Mouse (Mus musculus) G1E (cell line): ENCODE data around the gene Stat6. TPM values are rescaled to one million over a fixed set of nuclear protein-coding genes. Genes with fewer than 3 reads are reported as not detected.

Experiments used
- ATAC-seq: 2 replicates; pipeline ENCODE4 v1.8.0; 2016; ENCODE audit warnings: mild to moderate bottlenecking; ENCODE audit not compliant: insufficient number of reproducible peaks, poor library complexity, low FRiP score, severe bottlenecking; ENCODE audit errors: extremely low read depth
- DNase-seq: peaks from one replicate; pipeline ENCODE4 v3.0.0; 2012; ENCODE audit warnings: low spot score
- H3K27me3 ChIP-seq: 2 replicates; pipeline ENCODE4 v1.6.1; 2012; ENCODE audit warnings: mild to moderate bottlenecking, low read length, inconsistent platforms; ENCODE audit not compliant: insufficient read depth
- H3K36me3 ChIP-seq: replicated peaks from 2 replicates; pipeline ENCODE3; 2012; ENCODE audit warnings: mild to moderate bottlenecking, inconsistent platforms
- H3K4me1 ChIP-seq: 2 replicates; pipeline ENCODE4 v1.6.1; 2012; ENCODE audit warnings: low read depth, low read length, inconsistent platforms, mixed read lengths; ENCODE audit not compliant: insufficient read depth
- H3K4me3 ChIP-seq: 2 replicates; pipeline ENCODE4 v1.5.1; 2012; ENCODE audit warnings: low read depth, mild to moderate bottlenecking, inconsistent platforms, low read length, moderate library complexity, mixed read lengths
- H3K9me3 ChIP-seq: replicated peaks from 2 replicates; pipeline ENCODE4 v1.6.1; 2012; ENCODE audit warnings: inconsistent platforms
- CTCF ChIP-seq: IDR thresholded peaks from 2 replicates; pipeline ENCODE4 v1.5.1; 2012; ENCODE audit warnings: low read depth, low read length, inconsistent platforms, mixed read lengths
- GATA1 ChIP-seq: IDR thresholded peaks from 2 replicates; pipeline ENCODE4 v1.6.1; 2012; ENCODE audit warnings: borderline replicate concordance, low read length, inconsistent platforms, mixed read lengths
- GATA2 ChIP-seq: IDR thresholded peaks from 2 replicates; pipeline ENCODE4 v1.6.1; 2012; ENCODE audit warnings: low read depth, low read length, inconsistent platforms, borderline replicate concordance
- POLR2AphosphoS5 ChIP-seq: IDR thresholded peaks from 2 replicates; pipeline ENCODE4 v1.6.1; 2012; ENCODE audit warnings: low read depth, low read length, inconsistent platforms; ENCODE audit not compliant: insufficient replicate concordance
- TAL1 ChIP-seq: conservative IDR thresholded peaks from 2 replicates; pipeline ENCODE4 v1.6.1; 2012; ENCODE audit warnings: low read depth, low read length, inconsistent platforms, mixed read lengths
- polyA plus RNA-seq: library from polyadenylated mRNA; stranded (reverse); fragments of >175 nt; gene quantifications from 2 replicates; pipeline ENCODE4 v1.2.3, GENCODE M21; 2012
- total RNA-seq, 2 experiments: library from RNA; stranded (forward) in 1 of 2; stranded (reverse) in 1 of 2; fragments of 200-1000 nt in 1 of 2; fragments of >200 nt in 1 of 2; fragmentation: Nextera tagmentation in 1 of 2; gene quantifications; 2 replicates each; pipeline ENCODE4 v1.2.3; 2014 to 2017

Stat6 gene
- total and polyA plus RNA-seq, 3 experiments, result 44.0 to 90.5 (median 69.5) TPM

GRCm38 (mm10) chr10:127598607-127599006 lies 44.2 kb upstream of the Stat6 start:
- Histone ChIP-seq H3K9me3 (no peaks in the 10 kb centered on the region), H3K4me1 (peaks cover 10% of the 10 kb centered on the region), H3K4me3 (no peak overlapping the region), H3K27me3 (peaks cover 80% of the 10 kb centered on the region), H3K36me3 (no peaks in the 10 kb centered on the region)
- no peak for ATAC-seq
- TF ChIP-seq GATA2 (no peak), CTCF (no peak), GATA1 (no peak), POLR2AphosphoS5 (no peak), TAL1 (no peak)
- DNase-seq, result no peak

- no peaks in the 10 kb centered on the region for H3K36me3 ChIP-seq
- H3K27me3 ChIP-seq, result peaks cover 80% of the 10 kb centered on the region
- ATAC-seq (no peak), DNase-seq (no peak)
- TF ChIP-seq CTCF, result no peak
- TF ChIP-seq TAL1, result no peak
- no peaks in the 10 kb centered on the region for H3K9me3 ChIP-seq
- H3K4me1 ChIP-seq, result peaks cover 16% of the 10 kb centered on the region
- H3K4me3 ChIP-seq, result no peak overlapping the region
Measured at GRCm38 (mm10) chr10:127599252-127599651, 43.5 kb upstream of the Stat6 start.

- DNase-seq (no peak), ATAC-seq (no peak)
- no peaks in the 10 kb centered on the region for H3K36me3 ChIP-seq
- TF ChIP-seq GATA1, result no peak
- no peaks in the 10 kb centered on the region for H3K9me3 ChIP-seq
- peaks cover 23% of the 10 kb centered on the region for H3K4me1 ChIP-seq
- peaks cover 78% of the 10 kb centered on the region for H3K27me3 ChIP-seq
- H3K4me3 ChIP-seq, result no peak overlapping the region
Measured at GRCm38 (mm10) chr10:127599779-127600541, 42.8 kb upstream of the Stat6 start.

GRCm38 (mm10) chr10:127602194-127602593 lies 40.6 kb upstream of the Stat6 start:
- TF ChIP-seq CTCF, result no peak
- TF ChIP-seq POLR2AphosphoS5, result no peak
- TF ChIP-seq GATA2, result no peak
- TF ChIP-seq GATA1, result no peak
- no peak for TF ChIP-seq TAL1
- Histone ChIP-seq H3K4me1 (peaks cover 31% of the 10 kb centered on the region), H3K9me3 (no peaks in the 10 kb centered on the region)

GRCm38 (mm10) chr10:127603437-127604371 lies 39.1 kb upstream of the Stat6 start:
- no peak for TF ChIP-seq CTCF
- no peak for TF ChIP-seq GATA1
- TF ChIP-seq POLR2AphosphoS5, result no peak
- no peak for TF ChIP-seq GATA2
- TF ChIP-seq TAL1, result no peak
- H3K4me3 ChIP-seq, result peak overlapping the region; percentile 5; the same call in 1 of the 2 replicates
- no peak for ATAC-seq

More at GRCm38 (mm10) chr10:127602194-127602593, 40.6 kb upstream of the Stat6 start:
- Histone ChIP-seq H3K36me3 (no peaks in the 10 kb centered on the region), H3K27me3 (peaks cover 71% of the 10 kb centered on the region), H3K4me3 (no peak overlapping the region)
- ATAC-seq (no peak), DNase-seq (no peak)

GRCm38 (mm10) chr10:127604465-127605250 lies 38.1 kb upstream of the Stat6 start:
- H3K36me3 ChIP-seq, result no peaks in the 10 kb centered on the region
- ATAC-seq, result peak; percentile 80
- TF ChIP-seq GATA1, result no peak
- peak; percentile 42; the same call in 1 of the 2 replicates for TF ChIP-seq TAL1
- no peak for TF ChIP-seq GATA2
- no peak for TF ChIP-seq CTCF
- TF ChIP-seq POLR2AphosphoS5, result no peak
- peaks cover 76% of the 10 kb centered on the region for H3K27me3 ChIP-seq
- H3K9me3 ChIP-seq, result no peaks in the 10 kb centered on the region
- peak; percentile 62 for DNase-seq
- peak overlapping the region; percentile 42; the same call in 1 of the 2 replicates for H3K4me3 ChIP-seq
- peaks cover 36% of the 10 kb centered on the region for H3K4me1 ChIP-seq

More at GRCm38 (mm10) chr10:127603437-127604371, 39.1 kb upstream of the Stat6 start:
- no peaks in the 10 kb centered on the region for H3K9me3 ChIP-seq
- H3K27me3 ChIP-seq, result peaks cover 76% of the 10 kb centered on the region
- H3K4me1 ChIP-seq, result peaks cover 33% of the 10 kb centered on the region
- no peak for DNase-seq
- no peaks in the 10 kb centered on the region for H3K36me3 ChIP-seq
